Mouse (Mus musculus): ENCODE measurements at regions not wholly inside any gene's neighbourhood (a gene's known extent, or its start where the extent isn't known, plus 50 kb on each side); places are given as distances from the start of the nearest gene placed in this dataset.

- TF ChIP-seq CTCF (IDR thresholded peaks at IDR 0.05; ENCODE audit: borderline replicate concordance, insufficient read depth, low read length) (no peak), POLR2A (IDR thresholded peaks at IDR 0.05; ENCODE audit: low read depth, low read length) (no peak)
Measured at GRCm38 (mm10) chr15:56801933-56802332, 675.5 kb downstream of the Slc22a22 start.

Data from embryonic fibroblast, embryonic 13.5 days (primary cell).